Mouse (Mus musculus) brain, embryonic 14.5 days (tissue): Measurements from ENCODE around the gene Zfp354b. TPM values are rescaled to one million over a fixed set of nuclear protein-coding genes. Genes with fewer than 3 reads are reported as not detected.

Experiments used
- DNase-seq: peaks from one replicate; pipeline ENCODE4 v3.0.0-alpha.2; 2011; ENCODE audit warnings: low read depth
- CTCF ChIP-seq: fragments of 200-500 bp; IDR thresholded peaks from 2 replicates; pipeline ENCODE4 v1.5.1; 2012; ENCODE audit warnings: inconsistent platforms, mild to moderate bottlenecking, moderate library complexity, borderline replicate concordance; ENCODE audit not compliant: insufficient read depth, insufficient read length; ENCODE audit errors: extremely low read depth
- POLR2A ChIP-seq: fragments of 200-500 bp; IDR thresholded peaks from 2 replicates; pipeline ENCODE4 v1.6.1; 2012; ENCODE audit warnings: mild to moderate bottlenecking, inconsistent platforms, borderline replicate concordance; ENCODE audit not compliant: poor library complexity, insufficient read depth, insufficient read length, severe bottlenecking; ENCODE audit errors: extremely low read depth
- polyA plus RNA-seq: library from polyadenylated mRNA; depleted of rRNA; stranded (reverse); fragments of >200 nt; gene quantifications from 2 replicates; pipeline ENCODE4 v1.2.3, GENCODE M21; 2012; rRNA removed

The Zfp354b gene
- polyA plus RNA-seq, 1 experiment = 2.6 TPM

DNA sequence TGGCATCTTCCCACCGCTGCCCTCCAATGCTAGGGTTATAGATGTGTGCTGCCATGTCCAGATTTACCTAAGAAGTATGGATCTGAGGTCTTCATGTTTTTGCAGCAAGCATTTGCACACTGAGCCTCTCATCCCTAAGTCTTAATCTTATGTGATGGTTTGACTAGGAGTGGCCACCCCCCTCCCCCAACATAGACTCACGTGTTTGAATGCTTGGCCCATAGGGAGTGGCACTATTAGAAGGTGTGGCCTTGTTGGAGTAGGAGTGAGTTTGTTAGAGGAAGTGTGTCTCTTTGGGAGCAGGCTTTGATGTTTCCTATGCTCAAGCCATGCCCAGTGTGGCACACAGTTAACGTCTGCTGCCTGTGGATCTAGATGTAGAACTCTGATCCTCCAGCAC lies 52.8 kb downstream of the Zfp354b start:
- no peak for DNase-seq
- TF ChIP-seq CTCF (no peak), POLR2A (no peak)

Other genes starting within 250 kb of the Zfp354b start
- gene Zfp354c, start 103.9 kb downstream of the Zfp354b start, polyA plus RNA-seq = 26.2 and 41.6 TPM in 2 replicates
- 1.1 and 1.4 TPM in 2 replicates for gene Zfp879, start 90.1 kb downstream of the Zfp354b start, polyA plus RNA-seq
- gene Grm6, start 80.9 kb downstream of the Zfp354b start, polyA plus RNA-seq = 0.05 and 0.14 TPM in 2 replicates
- 11.0 and 11.1 TPM in 2 replicates for gene Zfp454, start 44.0 kb downstream of the Zfp354b start, polyA plus RNA-seq
- 20.7 and 25.5 TPM in 2 replicates for gene Zfp2, start 15.5 kb downstream of the Zfp354b start, polyA plus RNA-seq
- gene 4933414I15Rik, start 12.1 kb upstream of the Zfp354b start, polyA plus RNA-seq = not detected in 2 replicates
- not detected in 2 replicates for gene Prop1, start 22.1 kb upstream of the Zfp354b start, polyA plus RNA-seq
- gene Olfr1378, start 34.9 kb upstream of the Zfp354b start, polyA plus RNA-seq = not detected in 2 replicates
- not detected in 2 replicates for gene Olfr1377, start 50.3 kb upstream of the Zfp354b start, polyA plus RNA-seq
- gene Olfr51, start 72.0 kb upstream of the Zfp354b start, polyA plus RNA-seq = not detected in 2 replicates
- gene Olfr54, start 82.6 kb upstream of the Zfp354b start, polyA plus RNA-seq = not detected in 2 replicates
- not detected in 2 replicates for gene Olfr1375, start 116.5 kb upstream of the Zfp354b start, polyA plus RNA-seq
- 11.4 and 11.6 TPM in 2 replicates for gene Zfp354a, start 127.6 kb upstream of the Zfp354b start, polyA plus RNA-seq